Mouse (Mus musculus) E14TG2a.4 (cell line): ENCODE data around the gene Odf3.

Experiments used
- CTCF ChIP-seq: conservative IDR thresholded peaks from 2 replicates; pipeline ENCODE4 v1.5.1; 2014; ENCODE audit warnings: low read length
- POU5F1 ChIP-seq: IDR thresholded peaks from 2 replicates; pipeline ENCODE4 v1.6.1; 2014; ENCODE audit warnings: low read length, borderline replicate concordance

- TF ChIP-seq CTCF (no peak), POU5F1 (no peak)
Measured at GRCm38 (mm10) chr7:140877364-140877763, 29.8 kb downstream of the Odf3 start.
